Mouse (Mus musculus) C2C12 (cell line): ENCODE measurements around the gene Cldn4.

Experiments used
- CTCF ChIP-seq: IDR thresholded peaks from one replicate; pipeline ENCODE4 v1.5.1; 2011; ENCODE audit not compliant: control insufficient read depth, insufficient read depth, insufficient read length
- USF1 ChIP-seq: IDR thresholded peaks from one replicate; pipeline ENCODE4 v1.6.1; 2011; ENCODE audit warnings: low read depth, mild to moderate bottlenecking, control low read depth, moderate library complexity

- TF ChIP-seq CTCF (no peak), USF1 (no peak)
Measured at GRCm38 (mm10) chr5:134963546-134963945, 16.8 kb upstream of the Cldn4 start.
